Mouse (Mus musculus): ENCODE measurements around the gene Pkig. TPM values are rescaled to one million over a fixed set of nuclear protein-coding genes. Genes with fewer than 3 reads are reported as not detected.
"Not testable (repeated sequence)": the region's sequence is repeated elsewhere in the genome, so short reads cannot be mapped to it uniquely, and the experiment has no call there.

Pkig gene
- polyA plus RNA-seq (2017; shearing (Covaris generic)) = 1 to 10 TPM; 4.2 to 6.4 TPM

DNA sequence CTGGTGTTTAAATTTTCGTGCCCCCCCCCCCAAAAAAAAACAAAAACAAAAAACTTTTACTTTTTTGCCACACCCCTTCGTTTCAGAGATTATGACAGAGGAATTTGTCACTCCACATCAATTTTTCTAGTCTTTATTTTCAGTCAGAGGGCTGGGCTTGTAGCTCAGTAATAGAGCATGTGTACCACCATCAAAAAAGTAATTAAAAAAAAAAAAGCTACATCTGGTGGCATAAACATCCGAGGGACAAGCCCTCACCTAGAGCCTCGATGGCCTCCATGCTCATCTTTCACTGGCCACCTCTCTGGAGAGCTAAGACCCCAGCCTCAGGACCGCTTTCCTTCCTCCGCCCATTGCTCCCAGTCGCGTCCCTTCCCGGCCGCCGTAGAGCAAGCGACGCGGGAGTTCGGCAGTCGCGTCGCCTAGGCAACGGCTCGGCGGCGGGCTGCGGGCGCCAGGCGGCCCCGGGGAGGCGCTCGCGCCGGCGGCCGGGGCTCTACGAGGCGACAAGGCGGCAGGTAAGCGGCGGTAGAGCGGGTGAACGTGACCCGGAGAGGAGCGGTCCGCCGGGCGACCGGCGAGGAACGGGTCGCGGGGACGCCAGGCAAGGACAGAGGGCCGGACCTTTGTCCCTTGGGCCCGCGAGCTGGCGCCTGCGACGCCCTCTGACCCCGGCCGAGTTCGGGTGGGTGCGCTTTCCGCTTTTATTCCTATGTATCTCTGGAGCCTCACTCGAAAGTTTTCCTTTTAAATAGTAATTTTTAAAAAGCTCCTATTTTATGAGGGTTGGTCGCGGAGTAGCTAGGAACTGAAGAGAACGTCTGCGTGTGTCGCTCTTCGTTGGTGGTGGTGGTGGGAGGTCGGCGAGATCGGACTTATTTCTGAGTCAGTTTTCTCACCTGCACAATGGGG, at the start of gene Pkig:
TSS of gene Pkig (plus strand) at position 412 of the 912 bp plus-strand sequence.
- peak; percentile 81 for ATAC-seq

DNA sequence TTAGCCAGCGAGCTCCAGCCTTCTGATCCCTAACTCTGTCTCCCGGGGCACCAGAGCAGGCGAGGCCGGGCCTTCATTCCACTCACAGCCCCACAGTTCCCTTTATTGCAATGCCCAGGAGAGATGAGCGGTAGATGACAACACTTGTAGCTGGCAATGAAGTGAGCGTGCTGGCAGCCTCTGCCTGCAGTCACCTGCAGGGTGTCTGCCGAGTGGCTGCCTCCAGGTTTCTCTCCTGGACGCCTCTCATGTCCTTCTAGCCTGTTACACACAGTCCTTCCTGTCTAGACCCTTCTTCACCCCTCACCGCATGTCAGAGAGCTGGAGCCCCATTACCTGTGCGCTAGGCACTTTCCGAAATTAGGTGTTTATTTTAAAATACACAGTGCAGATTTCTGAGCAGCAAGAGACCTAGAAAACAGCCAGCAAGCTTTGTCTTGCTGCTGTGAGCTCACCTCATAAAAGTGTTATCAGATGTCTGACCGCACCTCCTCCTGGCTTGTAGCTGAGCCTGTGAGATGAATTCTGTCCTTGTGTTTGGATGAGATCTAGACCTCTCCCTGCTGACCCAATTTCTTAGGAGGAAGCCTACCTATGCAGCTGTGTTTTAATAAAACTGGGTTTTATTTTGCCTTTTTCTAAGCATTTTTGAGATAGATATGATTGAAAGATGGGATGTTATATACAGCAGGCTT, 48.8 kb upstream of the Pkig start:
- no peak for ATAC-seq

DNA sequence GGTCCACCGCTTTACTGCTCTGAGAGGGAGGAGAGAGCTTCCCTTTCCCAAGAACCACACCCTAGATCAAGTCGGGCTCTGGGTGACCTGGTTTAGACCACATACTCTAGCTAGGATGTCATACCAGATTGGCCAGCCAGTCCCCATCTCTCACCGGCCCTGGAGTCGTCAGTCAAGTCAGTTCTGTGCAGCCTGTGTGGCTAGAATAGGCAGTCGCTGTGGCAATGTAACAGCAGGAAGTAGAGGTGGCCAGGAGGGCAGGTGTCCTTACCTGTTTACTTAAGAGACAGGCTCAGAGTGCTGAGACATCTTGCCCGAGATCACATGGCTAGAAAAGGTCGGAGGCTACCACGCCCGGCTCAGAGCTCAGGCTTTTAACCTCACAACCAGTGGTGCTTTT, 47.0 kb upstream of the Pkig start:
- ATAC-seq = no peak

DNA sequence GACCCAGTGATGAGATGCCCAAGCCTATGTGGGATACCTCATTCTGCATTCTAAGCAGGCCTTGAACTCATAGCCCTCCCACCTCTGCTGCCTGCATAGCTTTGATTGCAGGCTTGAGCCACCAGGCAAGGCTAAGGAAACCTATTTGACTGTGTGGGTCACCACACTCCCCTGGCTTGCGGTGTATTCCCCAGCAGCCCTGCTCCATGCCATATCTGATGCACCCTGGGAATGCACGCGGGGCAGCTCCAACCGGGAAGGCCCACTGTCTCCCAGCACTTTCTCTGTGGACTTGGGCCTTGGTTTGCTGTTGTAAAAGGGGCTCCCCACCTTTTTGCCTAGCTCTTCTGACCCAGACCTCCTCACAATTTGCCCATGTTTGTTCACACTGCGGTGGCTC, 45.0 kb upstream of the Pkig start:
- no peak for ATAC-seq

DNA sequence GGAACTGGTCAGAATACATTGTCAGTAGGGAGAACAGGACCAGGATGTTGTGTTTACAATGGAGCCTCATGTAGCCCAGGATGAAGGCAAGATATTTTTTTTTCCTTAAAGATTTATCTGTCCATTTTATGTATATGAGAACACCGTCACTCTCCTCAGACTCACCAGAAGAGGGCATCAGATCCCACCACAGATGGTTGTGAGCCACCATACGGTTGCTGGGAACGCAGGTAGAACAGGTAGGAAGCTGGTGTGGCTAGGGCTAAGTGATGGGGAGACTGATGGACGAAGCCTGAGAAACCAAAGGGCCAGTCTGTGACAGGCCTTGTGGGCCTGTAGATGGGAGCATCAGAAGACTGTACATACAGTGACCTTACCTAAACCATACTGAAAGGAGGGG, 44.2 kb upstream of the Pkig start:
- no peak for ATAC-seq

DNA sequence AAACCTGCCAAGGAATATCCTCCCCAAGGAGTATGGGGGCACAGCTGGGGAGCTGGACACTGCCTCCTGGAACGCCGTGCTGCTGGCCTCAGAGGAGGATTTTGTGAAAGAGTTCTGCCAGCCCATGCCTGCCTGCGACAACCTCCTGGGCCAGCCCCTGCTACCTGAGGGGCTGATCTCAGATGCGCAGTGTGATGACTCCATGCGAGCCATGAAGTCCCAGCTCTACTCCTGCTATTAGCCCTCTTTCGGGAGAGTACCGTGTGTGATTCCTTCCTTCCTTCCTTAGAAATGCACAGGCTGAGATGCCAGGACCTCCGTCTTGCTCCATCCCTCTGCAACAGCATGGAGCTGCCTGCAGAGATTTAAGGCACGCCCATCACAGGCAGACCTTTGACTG, 42.8 kb upstream of the Pkig start:
- no peak for ATAC-seq

DNA sequence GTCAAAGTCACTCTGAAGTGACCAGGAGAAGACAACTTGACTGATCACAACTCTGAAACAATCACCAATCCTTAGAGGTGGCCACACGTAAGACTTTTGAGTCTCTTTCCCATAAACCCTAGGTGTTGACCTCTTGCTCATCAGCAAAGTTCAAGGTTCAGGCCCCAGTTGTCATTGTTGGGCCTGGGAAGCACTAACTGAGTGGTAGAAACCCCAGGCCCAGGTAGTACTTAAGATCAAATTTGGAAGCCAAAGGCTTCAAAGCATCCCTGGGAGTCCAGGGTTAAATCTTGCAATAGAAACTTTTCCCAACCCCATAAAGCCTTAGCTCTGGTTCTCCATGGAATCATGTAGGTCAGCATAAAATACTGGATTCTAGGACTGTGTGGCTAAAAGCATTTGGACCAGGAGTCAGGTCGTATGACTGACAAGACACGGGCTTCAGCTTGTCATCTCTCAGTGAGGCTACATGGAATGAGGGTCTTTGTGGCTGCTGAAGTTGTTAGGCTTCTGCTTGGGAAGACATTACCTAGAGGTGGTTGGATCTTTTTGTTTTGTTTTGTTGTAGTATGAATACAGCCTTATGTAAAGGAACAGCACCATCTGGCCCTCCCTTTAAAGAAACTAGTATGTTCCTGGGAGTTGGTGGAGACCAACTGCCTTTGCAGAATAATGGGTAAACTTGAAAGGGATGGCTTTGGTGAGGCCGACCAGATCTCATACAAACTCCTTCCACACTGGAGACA, 42.1 kb upstream of the Pkig start:
- ATAC-seq = no peak

DNA sequence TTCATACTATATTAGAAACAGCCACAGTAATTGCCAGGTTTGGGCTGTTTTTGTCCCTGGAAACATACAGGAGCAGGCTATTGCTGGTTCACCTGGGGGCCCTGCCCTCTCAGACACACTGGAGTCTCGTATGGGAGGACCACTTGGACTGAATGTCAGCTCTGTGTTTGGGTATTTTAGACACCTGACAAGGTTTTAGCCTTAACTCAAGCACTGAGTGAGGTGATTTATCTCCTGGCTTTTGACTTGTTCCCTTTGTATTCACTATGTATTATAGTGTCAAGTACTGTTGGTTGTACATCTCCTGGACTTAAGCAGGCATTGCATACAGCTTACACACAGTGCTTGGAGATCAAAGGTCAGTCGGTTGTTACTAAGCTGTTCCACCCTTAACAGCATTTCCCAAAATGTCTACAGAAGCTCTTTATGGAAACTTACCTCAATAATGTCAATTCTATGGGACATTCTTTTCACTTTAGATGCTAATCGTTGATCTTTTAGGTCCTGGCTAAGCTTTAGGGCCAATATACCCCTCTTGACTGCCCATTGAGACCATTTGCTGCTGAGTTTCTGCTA, 41.4 kb upstream of the Pkig start:
- ATAC-seq = no peak

DNA sequence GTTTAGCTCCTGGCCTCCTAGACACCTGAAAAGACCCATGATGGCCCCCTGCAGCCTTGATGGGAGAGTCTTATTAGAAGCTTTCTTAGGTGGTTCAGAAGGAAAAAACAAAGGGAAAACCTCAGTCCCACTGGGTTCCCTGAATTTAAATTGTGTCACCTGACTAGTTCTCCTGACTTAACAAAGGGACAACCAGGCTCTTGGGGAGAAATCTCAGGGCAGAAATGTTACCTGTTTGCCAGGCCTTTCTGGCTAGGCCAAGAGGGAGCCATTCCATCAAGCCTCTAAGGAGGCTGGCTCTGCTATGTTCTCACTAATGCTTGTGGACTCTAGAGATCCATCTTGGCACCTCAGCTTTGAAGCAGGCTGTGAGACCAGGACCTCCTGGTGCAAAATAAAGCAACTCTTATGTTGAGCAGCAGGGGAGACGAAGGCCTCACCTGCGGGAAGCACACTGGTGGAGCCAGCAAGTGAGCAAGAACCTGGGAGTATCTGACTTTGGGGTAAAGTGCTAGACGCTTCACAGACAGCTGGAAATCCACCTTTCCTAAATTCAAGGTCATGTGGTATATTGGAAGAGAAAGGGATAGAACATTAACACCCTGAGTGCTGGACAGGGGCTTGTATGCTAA, 40.8 kb upstream of the Pkig start:
- no peak for ATAC-seq

DNA sequence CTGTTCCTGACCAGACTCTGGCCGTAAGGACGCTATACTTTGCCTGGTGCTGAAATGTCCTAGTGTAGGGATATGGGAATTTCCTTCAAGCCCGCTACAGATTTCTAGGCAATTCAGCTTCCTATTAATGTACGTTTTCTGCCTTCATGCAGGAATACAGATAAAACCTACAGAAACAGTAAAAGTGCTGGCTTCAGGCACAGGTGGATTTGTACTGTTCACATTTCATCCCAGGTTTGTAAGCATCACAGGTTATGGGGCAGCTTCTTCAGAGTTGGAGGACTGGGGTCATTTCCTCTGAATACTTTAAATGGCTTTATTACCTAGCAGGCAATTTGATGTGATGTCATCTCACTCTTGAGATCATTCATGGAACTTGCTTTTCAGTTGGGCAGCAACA, 40.3 kb upstream of the Pkig start:
- ATAC-seq = no peak

DNA sequence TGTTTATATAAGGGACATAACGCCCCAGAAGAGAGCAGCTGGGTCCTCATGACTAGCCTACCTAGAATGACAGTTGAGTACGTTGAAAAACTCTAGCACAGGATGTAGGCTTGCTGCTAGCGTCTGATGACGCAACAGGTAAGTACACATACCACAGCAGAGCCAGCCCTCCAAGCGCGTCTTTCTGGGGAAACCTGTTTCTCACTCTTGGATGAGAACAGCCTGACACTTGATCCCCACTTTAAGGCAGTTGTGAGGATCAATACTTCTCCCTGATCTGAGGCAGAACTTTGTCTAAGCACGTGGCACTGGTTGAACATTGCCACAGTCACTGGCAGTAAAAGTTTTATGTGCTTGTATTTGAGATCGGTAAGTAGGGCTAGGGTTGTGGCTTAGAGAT, 37.7 kb upstream of the Pkig start:
- no peak for ATAC-seq

DNA sequence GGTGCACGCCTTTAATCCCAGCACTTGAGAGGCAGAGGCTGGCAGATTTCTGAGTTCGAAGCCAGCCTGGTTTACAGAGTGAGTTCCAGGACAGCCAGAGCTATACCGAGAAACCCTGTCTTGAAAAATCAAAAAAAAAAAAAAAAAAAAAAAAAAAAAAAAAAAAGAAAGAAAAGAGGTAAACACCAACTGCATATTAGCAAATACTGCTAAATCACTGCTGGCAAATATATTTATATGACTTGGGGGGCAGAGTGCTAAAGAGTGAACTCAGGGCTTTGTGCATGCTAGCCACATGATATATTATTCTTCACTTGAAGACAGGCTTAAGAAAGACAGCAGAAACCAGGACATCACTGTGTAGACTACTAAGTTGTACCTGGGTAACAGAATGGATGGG, 36.8 kb upstream of the Pkig start:
- ATAC-seq = not testable (repeated sequence)

DNA sequence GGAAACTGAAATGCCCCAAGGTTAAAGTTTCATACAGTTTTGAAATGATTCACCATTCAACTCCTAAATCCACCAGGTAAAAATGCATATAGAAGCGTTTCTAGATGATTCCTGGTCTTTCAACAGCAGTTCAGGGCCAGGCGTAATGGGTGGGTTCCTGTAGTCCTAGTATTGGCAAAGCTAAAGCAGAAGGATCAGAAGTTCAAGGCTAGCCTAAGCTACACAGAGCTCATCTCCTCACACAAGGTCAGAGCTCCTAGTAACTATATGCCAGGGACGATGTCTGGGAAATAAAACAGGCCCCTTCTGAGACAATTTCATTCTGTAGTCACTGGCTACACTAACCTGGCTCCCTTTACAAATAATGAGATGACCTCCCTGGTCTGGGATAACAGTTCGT, 27.0 kb upstream of the Pkig start:
- no peak for ATAC-seq

DNA sequence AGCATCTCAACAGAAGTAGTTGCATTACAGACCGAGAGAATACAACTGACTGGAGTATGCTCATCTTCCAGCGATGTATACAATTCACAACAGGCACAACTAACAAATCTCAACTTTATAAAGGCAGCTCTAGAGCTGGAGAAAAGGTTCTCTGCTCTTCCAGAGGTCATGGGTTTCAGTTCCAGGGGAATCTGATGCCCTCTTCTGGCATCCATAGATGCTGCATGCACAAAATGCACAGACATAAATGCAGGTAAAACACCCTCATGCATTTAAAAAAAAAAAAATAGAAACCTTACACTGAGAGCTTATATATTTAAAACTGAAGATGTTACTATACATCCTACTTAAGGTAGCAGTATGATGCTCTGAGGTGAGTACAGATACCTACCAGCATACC, 26.5 kb upstream of the Pkig start:
- no peak for ATAC-seq

DNA sequence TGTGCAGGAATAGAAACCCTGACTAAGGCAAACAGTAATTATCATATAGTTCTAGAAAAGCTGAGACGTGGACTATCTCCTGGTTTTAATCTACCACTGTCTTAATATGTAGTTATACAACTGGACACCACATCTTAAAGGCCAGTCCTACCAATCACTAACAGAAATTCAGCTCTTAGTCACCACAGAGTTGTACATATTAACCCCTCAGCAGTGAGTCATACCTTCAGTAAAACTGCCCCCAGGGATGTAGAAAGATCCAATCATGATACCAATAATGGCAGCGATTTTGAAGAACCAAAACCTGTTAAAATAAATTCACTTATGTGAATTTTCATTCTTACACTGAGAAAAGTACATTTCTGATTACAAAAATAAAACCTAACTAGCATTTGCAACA, 24.0 kb upstream of the Pkig start:
- no peak for ATAC-seq

DNA sequence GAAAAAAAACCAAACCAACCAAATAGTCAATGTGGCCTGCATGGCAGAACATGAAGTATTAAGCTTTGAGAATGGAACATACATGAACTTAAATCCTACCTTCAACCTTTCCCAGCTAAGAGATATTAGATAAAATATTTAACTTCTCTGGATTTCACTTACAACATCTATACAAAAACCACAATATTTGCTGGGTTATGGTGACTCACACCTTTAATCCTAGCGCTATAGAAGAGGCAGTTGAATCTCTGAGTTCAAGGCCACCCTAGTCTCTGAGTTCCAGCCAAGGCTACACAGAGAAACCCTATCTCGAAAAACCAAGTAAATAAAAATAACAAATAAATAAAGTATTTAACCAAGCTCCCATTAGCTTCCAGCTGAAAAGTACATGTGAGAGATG, 22.1 kb upstream of the Pkig start:
- ATAC-seq = no peak

DNA sequence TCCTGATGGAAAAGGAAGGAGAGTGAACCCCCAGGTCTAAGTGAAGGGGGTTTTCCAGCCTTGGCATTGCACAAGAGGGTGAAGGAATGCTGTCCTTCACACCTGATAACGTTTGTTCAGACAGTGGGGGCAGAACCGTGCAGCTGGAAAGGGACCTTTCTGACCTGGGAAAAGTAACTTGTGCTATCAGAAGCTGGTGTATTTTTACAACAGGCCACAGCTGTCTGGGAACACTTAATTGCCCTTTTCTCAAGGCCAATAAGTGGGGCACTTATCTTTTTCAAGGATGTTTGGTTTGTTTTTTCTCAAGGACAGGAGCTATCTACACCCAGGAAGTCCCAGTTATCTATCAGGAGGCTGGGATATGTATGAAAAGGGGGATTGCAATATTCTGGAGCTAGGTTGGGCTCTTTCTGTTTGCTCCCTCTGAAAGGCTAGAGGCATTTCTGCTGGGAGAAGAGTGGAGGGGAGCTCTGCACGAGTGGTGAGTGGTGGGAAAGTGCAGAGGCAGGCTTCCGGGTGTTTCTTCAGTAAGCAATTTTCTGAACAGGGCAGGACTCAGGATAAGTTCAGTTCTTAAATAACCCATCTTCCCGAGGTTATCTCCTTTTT, 20.4 kb upstream of the Pkig start:
- no peak for ATAC-seq

DNA sequence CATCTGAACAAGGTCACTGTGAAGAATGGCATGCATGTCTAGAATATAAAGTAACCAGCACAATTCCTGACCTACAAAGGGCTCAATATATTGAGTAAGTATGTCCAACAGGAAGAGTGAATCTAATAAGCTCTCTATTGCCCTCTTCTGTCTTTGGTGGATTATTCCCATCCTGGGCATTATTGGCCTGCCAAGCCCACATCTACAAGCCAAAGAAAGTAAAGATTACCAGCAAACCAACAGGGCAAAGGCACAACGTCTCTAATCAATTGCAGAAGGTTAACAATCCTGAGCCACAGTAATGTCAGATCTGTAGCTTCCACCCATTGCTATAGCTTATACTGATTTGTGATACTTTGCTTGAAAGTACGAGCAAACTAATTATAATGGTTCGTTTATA, 17.7 kb upstream of the Pkig start:
- no peak for ATAC-seq

DNA sequence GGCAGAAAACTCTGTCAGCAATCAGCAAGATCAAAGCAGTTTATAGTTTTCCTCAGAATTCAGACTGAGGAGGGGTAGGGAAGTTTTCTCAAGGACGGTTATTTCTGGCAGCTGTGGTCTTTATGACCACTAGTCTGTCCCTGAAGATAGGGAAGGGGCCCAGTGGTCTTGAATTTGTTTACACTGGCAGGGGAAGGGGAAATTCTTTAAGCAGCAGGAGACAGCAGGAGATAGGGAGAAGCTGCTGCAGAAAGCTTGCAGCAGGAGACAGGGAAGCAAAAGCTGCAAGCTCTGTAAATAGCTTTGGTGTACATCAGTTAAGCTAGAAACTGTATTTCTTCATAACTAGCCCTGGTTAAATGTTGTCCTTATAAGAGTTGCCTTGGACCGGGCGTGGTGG, 16.5 kb upstream of the Pkig start:
- ATAC-seq = no peak

DNA sequence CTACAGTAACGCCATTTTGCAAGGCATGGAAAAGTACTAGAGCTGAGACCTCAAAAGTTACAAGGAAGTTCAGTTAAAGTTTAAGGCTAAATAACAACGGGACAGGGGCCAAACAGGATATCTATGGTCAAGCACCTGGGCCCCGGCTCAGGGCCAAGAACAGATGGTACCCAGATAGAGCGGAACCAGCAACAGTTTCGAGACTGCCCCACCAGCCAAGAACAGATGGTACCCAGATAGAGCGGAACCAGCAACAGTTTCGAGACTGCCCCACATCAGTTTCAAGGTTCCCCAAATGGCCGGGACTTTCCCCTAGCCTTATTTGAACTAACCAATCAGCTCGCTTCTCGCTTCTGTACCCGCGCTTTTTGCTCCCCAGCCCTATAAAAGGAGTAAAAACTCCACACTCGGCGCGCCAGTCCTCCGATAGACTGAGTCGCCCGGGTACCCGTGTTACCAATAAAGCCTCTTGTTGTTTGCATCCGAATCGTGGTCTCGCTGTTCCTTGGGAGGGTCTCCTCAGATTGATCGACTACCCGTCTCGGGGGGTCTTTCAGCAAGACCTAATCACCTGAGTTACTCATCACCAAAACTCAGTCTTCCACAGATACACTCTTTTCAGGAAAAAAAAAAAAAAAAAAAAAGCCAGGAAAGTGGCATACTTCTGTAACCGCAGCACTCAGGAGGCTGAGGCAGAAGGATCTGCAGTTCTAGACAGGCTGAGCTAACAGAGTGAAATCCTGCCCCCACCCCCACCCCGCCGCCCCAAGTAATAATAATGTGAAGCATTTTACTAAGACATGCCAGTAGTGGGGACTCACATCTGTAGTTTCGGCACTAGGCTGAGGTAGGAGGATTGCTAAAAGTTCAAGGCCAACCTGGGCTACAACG, 15.3 kb upstream of the Pkig start:
- ATAC-seq = peak; percentile 53

DNA sequence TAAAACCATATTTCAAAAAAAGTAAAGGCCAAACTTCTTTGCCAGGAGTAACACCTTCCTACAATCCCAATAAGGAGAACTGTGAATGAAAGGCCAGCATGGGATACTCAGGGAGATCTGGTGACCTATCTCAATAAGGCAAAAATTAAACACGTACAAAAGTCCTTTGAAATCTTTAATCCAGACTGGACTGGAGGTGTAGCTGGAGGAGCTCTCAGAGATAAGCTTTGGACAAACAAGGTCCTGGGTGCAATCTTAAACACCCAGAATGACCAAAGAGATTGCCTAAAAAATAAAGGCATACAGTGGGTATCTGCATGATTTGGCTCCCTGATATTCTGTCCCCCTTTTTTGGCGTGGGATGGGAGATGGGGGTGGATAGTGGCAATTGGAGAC, 14.6 kb upstream of the Pkig start:
- ATAC-seq = no peak

Data from activated CD4-positive, CD25-positive, alpha-beta regulatory T cell, adult 4 months (primary cell).